Mouse (Mus musculus) kidney, embryonic 15.5 days (tissue): Measurements from ENCODE around the gene Yeats4. TPM values are rescaled to one million over a fixed set of nuclear protein-coding genes. Genes with fewer than 3 reads are reported as not detected.

ENCODE experiments used
- ATAC-seq: fragments of 200-750 bp; cut with Nextera tagmentation; replicated peaks from 2 replicates; pipeline ENCODE4 v1.8.0; 2017; ENCODE audit warnings: moderate TSS enrichment; ENCODE audit not compliant: low FRiP score
- H3K27ac ChIP-seq: fragments of 300-500 bp; sonication (generic); 2 replicates; pipeline ENCODE4 v1.5.1; 2015; ENCODE audit warnings: mild to moderate bottlenecking, inconsistent platforms
- H3K27me3 ChIP-seq: fragments of 300-500 bp; sonication (generic); 2 replicates; pipeline ENCODE4 v1.6.1; 2015; ENCODE audit warnings: inconsistent platforms
- H3K36me3 ChIP-seq: fragments of 300-500 bp; sonication (generic); 2 replicates; pipeline ENCODE4 v1.6.1; 2015; ENCODE audit warnings: inconsistent platforms
- H3K4me1 ChIP-seq: fragments of 300-500 bp; sonication (generic); 2 replicates; pipeline ENCODE4 v1.6.1; 2015; ENCODE audit warnings: inconsistent platforms
- H3K4me2 ChIP-seq: fragments of 300-500 bp; sonication (generic); 2 replicates; pipeline ENCODE4 v1.6.1; 2015; ENCODE audit warnings: moderate library complexity, mild to moderate bottlenecking, inconsistent platforms
- H3K4me3 ChIP-seq: fragments of 300-500 bp; sonication (generic); replicated peaks from 2 replicates; pipeline ENCODE4 v1.5.1; 2015; ENCODE audit warnings: mild to moderate bottlenecking, inconsistent platforms
- H3K9ac ChIP-seq: fragments of 300-500 bp; sonication (generic); 2 replicates; pipeline ENCODE4 v1.6.1; 2015; ENCODE audit warnings: mild to moderate bottlenecking, inconsistent platforms
- H3K9me3 ChIP-seq: fragments of 300-500 bp; sonication (generic); replicated peaks from 2 replicates; pipeline ENCODE4 v1.6.1; 2016; ENCODE audit warnings: inconsistent platforms
- WGBS: fragments of 180-500 bp; shearing (Covaris S2); methylation state at CpG from one replicate; pipeline ENCODE4 v1.1.7; 2015; ENCODE audit warnings: mixed read lengths; 5-methylcytosine and 5-hydroxymethylcytosine counted together
- polyA plus RNA-seq: library from polyadenylated mRNA; unstranded; fragments of >200 nt; fragmentation: Nextera tagmentation; extraction: Ambion mirVana; gene quantifications from 2 replicates; pipeline ENCODE4 v1.2.1, GENCODE M21; 2015

Yeats4 gene
- polyA plus RNA-seq, 1 experiment from 2014 or later: 71.1 TPM

DNA sequence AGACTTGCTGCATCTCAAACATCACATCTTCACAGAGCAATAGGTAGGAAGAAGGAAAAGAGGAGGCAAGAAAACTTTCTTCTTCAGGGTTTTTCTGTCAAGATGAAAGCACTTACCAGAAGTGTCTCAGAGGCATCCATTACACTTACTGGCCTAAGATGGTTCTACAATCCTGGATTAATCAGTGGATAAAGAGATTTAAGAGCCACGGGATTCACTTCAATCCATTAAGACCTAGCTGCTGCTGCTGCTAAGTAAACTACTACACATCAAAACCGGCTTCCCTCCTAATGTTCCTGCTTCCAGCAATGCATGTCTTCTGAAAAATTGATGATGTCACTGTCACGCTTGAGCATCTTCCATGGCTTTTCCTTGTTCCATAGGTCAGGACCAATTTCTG, 27.6 kb downstream of the Yeats4 start:
- no peak overlapping the region for H3K27ac ChIP-seq
- no peaks in the 10 kb centered on the region for H3K9me3 ChIP-seq
- no peak for ATAC-seq
- no peak overlapping the region for H3K9ac ChIP-seq
- no peaks in the 10 kb centered on the region for H3K4me1 ChIP-seq
- no peaks in the 10 kb centered on the region for H3K27me3 ChIP-seq
- H3K4me3 ChIP-seq: no peak overlapping the region
- H3K36me3 ChIP-seq: no peaks in the 10 kb centered on the region
- 86% methylated on average over 3 of the region's 3 CpGs for WGBS
- no peak overlapping the region for H3K4me2 ChIP-seq

DNA sequence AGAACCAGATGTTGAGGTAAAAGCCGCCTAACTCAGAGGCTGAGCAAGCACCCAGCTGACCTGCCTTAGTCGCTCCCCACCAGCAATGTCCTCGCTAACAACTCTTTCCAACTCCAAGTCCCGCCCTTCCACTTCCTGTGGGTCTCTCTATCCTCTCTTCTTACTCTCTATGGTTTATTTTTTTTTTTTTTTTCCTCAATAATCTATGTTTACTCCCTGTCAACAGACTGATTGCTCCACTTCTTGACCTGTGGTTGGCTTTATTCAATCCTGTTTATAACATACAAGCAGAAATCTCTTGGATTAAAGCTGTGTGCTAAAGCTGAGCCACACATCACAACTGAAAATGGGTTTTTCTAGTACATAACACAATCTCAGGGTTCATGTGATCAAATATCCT, 28.6 kb downstream of the Yeats4 start:
- Histone ChIP-seq H3K4me3 (no peak overlapping the region), H3K4me2 (no peak overlapping the region), H3K27ac (no peak overlapping the region), H3K27me3 (no peaks in the 10 kb centered on the region), H3K4me1 (no peaks in the 10 kb centered on the region), H3K9ac (no peak overlapping the region), H3K9me3 (no peaks in the 10 kb centered on the region), H3K36me3 (no peaks in the 10 kb centered on the region)
- 96% methylated on average over 4 of the region's 4 CpGs for WGBS
- no peak for ATAC-seq

DNA sequence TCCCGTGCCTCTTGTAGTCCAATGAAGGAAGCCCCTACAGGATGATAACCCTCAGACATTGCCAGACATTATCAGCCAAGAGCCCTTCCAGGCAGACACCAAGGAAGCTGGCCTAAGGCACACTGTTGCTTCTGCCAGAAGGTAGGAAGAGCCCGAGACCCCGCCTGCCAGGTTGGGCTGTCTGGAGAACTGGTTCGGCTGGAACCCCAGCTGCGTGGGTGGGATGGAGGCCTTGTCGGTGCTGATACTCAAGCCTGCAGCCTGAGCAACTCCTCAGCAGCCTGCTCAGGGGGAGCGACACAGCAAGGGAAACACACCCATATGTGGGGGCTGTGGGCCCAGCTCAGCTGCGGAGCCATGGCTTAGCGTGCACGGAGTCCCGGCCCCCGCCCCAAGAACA, 29.3 kb downstream of the Yeats4 start:
- 81% methylated on average over 12 of the region's 12 CpGs for WGBS
- H3K4me2 ChIP-seq: no peak overlapping the region
- H3K27me3 ChIP-seq: no peaks in the 10 kb centered on the region
- no peaks in the 10 kb centered on the region for H3K4me1 ChIP-seq
- no peaks in the 10 kb centered on the region for H3K9me3 ChIP-seq
- H3K4me3 ChIP-seq: no peak overlapping the region
- no peak overlapping the region for H3K27ac ChIP-seq
- no peaks in the 10 kb centered on the region for H3K36me3 ChIP-seq
- ATAC-seq: no peak
- H3K9ac ChIP-seq: no peak overlapping the region

DNA sequence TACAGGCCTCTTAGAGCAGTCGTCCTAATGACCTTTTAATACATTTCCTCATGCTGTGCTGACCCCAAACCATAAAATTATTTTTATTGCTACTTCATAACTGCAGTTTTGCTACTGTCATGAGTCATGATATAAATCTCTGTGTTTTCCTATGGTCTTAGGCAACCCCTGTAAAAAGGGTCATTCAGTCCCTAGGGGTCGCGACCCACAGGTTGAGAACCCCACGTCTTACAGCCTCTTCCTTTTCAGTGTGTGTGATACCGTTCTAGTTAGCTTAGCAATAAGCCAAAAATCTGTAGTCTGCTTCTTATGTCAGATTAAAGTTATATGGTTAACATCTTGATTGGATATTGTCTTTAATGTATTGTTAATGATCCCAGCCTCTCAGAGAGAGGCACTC, 30.9 kb downstream of the Yeats4 start:
- H3K36me3 ChIP-seq: no peaks in the 10 kb centered on the region
- no peak overlapping the region for H3K27ac ChIP-seq
- ATAC-seq: no peak
- H3K9me3 ChIP-seq: no peaks in the 10 kb centered on the region
- no peak overlapping the region for H3K4me2 ChIP-seq
- no peak overlapping the region for H3K9ac ChIP-seq
- H3K27me3 ChIP-seq: no peaks in the 10 kb centered on the region
- 63% methylated on average over 5 of the region's 5 CpGs for WGBS
- H3K4me1 ChIP-seq: no peaks in the 10 kb centered on the region
- H3K4me3 ChIP-seq: no peak overlapping the region

DNA sequence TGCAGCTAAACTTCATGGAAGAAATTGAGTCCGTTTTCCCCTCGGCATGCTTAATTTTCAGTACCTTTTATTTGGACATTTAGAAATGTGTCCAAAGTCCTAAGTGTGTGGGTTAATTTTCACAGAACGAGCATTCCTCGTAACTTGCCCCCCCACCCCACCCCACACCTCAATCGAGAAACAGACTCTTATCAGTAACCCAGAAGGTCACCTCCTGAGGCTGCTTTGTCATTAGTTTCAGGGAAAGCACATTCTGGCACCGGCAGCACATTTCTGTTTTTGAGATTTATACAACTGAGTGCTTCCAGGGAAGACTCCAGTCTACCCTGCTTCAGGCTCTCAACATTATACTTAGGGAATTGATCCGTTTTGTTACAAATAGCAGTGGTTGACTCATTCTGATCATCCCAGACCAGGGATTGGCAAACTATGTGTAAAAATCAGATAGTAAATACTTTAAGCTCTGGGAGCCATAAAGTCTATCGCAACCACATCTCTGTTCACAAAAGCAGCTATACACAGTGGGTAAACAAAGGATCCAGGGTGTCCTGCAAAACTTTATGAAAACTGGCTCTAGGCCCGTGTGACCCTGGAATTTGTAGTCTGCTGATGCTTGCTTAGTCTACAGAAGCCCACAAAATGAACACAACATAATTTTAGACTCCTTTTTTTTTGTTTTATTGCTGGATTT, 38.8 kb downstream of the Yeats4 start:
- H3K9me3 ChIP-seq: no peaks in the 10 kb centered on the region
- no peak for ATAC-seq
- no peak overlapping the region for H3K4me3 ChIP-seq
- no peak overlapping the region for H3K27ac ChIP-seq
- H3K27me3 ChIP-seq: no peaks in the 10 kb centered on the region
- no peaks in the 10 kb centered on the region for H3K4me1 ChIP-seq
- no peak overlapping the region for H3K9ac ChIP-seq
- H3K4me2 ChIP-seq: no peak overlapping the region
- no peaks in the 10 kb centered on the region for H3K36me3 ChIP-seq
- 70% methylated on average over 9 of the region's 9 CpGs for WGBS

DNA sequence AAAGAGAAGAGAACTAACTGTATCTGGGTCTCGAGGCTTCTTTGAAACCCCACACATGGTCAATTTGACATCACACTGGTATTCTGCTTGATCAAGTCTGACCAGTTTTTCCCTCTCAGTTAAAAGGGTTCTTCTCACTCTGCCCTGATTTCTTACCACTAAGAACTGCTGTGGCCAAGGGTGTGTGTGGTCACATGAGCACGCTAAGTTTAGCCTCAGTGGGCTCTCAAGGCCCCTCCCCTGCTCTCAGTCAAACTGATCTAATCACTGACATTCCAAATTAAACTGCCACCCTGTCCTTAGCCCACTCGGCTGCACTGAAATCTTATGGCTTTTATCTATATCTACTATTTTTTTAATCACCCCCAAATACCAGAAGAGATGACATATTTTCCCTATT, 43.2 kb downstream of the Yeats4 start:
- 33% methylated on average over 3 of the region's 3 CpGs for WGBS
- H3K4me1 ChIP-seq: no peaks in the 10 kb centered on the region
- no peak overlapping the region for H3K9ac ChIP-seq
- H3K4me2 ChIP-seq: no peak overlapping the region
- H3K27me3 ChIP-seq: no peaks in the 10 kb centered on the region
- H3K36me3 ChIP-seq: no peaks in the 10 kb centered on the region
- H3K27ac ChIP-seq: no peak overlapping the region
- ATAC-seq: no peak
- H3K4me3 ChIP-seq: no peak overlapping the region
- H3K9me3 ChIP-seq: no peaks in the 10 kb centered on the region

DNA sequence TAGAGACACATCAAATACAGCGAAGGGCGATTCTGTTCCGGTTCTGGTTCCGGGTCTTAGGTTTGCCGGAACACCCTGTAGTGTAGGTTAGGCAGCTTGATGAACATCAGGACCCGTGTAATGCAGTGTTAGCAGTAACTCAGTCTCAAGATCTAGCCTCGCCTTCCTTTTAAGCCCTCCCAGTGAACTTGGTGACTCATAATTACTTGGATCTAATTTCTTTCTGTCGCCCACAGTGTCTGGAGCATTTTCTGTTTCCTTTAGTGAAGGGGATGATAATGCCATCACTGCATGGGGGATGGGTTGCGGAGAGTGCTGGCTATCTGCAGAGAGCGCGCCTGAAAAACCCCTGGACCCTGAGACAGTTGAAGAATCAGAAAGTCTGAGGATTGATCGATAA, 49.7 kb downstream of the Yeats4 start:
- H3K4me2 ChIP-seq: no peak overlapping the region
- no peaks in the 10 kb centered on the region for H3K9me3 ChIP-seq
- no peaks in the 10 kb centered on the region for H3K27me3 ChIP-seq
- H3K27ac ChIP-seq: no peak overlapping the region
- H3K9ac ChIP-seq: no peak overlapping the region
- no peaks in the 10 kb centered on the region for H3K36me3 ChIP-seq
- peaks cover 8% of the 10 kb centered on the region for H3K4me1 ChIP-seq
- WGBS: 72% methylated on average over 12 of the region's 12 CpGs
- no peak for ATAC-seq
- no peak overlapping the region for H3K4me3 ChIP-seq

DNA sequence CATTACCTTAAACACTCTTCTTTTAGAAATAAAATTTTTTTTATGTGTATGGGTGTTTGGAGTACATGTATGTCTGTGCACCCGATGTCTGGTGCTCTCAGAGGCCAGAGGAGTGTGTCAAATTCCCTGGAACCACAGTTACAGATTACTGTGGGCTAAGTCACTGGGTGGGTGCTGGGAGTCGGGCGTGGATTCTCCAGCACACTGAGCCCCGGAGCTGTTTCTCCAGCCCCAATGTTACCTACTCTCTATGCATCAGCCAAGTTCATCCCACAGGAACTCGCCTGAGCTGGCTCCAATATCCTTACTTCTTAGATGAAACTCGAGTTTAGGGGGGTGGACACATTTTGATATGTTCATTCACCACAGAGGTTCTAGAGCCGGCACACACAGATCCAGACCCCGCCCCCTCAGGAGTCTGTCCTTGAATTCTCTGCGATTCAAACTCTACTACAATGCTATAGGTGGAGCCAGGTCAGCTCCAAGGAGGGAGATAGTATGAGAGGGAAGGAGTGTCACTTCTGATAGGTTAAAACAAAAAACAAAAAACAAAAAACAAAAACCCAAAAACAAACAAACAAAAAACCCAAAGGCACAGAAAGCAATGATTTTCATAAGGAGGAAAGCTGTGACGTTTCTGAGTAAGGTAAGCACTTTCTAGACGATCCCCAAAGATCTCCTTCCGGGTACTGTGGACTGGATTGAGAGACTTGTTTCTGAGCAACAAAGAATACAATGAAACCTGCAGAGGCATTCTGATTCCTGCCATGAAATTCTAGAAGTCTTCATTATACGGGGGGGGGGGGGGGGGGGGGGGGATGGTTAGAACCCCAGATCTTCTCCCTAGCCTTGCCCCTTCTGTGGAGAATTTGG, 50.5 kb downstream of the Yeats4 start:
- Histone ChIP-seq H3K9ac (no peak overlapping the region), H3K27me3 (no peaks in the 10 kb centered on the region), H3K36me3 (no peaks in the 10 kb centered on the region), H3K4me2 (no peak overlapping the region; the same call in 1 of the 2 replicates), H3K9me3 (no peaks in the 10 kb centered on the region), H3K4me1 (peaks cover 8% of the 10 kb centered on the region), H3K4me3 (no peak overlapping the region), H3K27ac (no peak overlapping the region)
- no peak for ATAC-seq
- 50% methylated on average over 12 of the region's 13 CpGs for WGBS

DNA sequence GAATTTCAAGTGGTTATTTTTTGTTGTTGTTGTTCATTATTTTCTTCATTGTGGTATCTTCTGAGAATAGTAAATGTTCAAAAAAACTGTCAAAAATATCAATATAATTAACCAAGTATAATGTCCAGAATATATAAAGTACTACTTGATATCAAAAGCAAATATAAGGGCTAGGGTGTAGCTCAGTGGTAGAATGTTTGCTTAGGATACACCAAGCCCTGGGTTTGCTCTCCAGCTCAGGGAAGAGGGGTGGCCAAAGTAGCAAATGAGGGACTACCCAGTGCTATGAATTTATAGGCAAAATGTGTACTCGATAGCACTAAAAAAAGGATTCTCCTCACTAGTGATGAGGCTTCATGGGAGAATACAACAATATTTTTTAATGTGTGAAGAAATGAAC, 51.2 kb downstream of the Yeats4 start:
- no peaks in the 10 kb centered on the region for H3K36me3 ChIP-seq
- ATAC-seq: no peak
- peaks cover 8% of the 10 kb centered on the region for H3K4me1 ChIP-seq
- no peak overlapping the region for H3K4me2 ChIP-seq
- no peak overlapping the region for H3K4me3 ChIP-seq
- H3K27me3 ChIP-seq: no peaks in the 10 kb centered on the region
- no peak overlapping the region for H3K27ac ChIP-seq
- no peaks in the 10 kb centered on the region for H3K9me3 ChIP-seq
- 93% methylated on average over 1 of the region's 1 CpGs for WGBS
- no peak overlapping the region for H3K9ac ChIP-seq

DNA sequence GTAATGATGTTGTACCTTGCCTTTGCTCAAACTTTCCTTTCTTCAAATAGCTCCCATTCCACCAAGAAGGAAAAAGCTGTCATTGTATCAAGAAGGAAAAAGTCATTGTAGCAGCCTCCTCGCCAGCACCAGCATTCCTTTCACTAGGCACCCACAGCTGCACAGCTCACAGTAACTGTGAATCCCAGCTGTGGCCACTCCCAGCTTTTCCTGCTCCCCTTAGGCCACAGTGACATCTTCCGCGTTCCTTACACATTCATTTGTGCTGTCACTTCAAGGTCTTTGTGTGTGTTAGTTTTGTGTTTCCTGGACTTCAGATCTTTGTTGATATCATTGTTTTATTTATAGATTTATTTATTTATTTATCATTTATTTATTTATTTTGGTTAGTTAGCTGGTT, 52.2 kb downstream of the Yeats4 start:
- H3K27ac ChIP-seq: no peak overlapping the region
- H3K27me3 ChIP-seq: no peaks in the 10 kb centered on the region
- H3K4me1 ChIP-seq: peaks cover 8% of the 10 kb centered on the region
- H3K9me3 ChIP-seq: no peaks in the 10 kb centered on the region
- ATAC-seq: no peak
- H3K4me2 ChIP-seq: no peak overlapping the region
- no peak overlapping the region for H3K9ac ChIP-seq
- no peak overlapping the region for H3K4me3 ChIP-seq
- no peaks in the 10 kb centered on the region for H3K36me3 ChIP-seq
- WGBS: 43% methylated on average over 3 of the region's 3 CpGs

DNA sequence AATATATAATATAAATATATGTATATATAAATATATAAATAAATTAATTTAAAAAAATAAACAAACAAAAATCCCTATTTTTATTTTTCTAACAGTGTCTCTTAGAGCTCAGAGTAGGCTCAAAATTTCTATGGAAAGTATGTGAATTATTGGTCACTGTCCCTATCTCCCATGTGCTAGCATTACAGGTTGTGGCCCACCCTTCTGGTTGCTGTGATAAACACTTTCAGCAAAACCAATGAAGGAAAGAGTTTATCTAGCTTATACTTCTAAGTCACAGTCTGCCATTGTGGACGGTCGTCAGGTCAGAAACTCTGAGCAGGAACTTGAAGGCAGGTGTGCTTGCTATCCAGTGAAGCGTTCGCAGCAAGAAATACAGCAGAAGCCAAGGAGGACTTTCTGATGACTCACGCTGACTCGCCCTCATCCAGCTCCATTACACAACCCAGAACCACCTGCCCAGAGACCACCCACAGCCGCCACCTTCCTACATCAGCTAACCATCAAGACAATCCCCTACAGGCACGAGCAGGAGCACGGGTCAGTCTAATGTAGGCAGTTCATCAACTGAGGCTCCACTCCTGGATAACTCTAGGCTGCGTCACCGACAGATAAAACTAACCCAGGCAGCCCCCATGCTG, 57.4 kb downstream of the Yeats4 start:
- Histone ChIP-seq H3K27ac (no peak overlapping the region), H3K4me1 (peaks cover 2% of the 10 kb centered on the region), H3K36me3 (no peaks in the 10 kb centered on the region), H3K27me3 (no peaks in the 10 kb centered on the region), H3K4me2 (no peak overlapping the region), H3K9me3 (no peaks in the 10 kb centered on the region), H3K9ac (no peak overlapping the region), H3K4me3 (no peak overlapping the region)
- WGBS: 70% methylated on average over 11 of the region's 11 CpGs
- ATAC-seq: 0 out of 2 replicates have a peak, but pooled peaks have one; percentile 49
